Mouse (Mus musculus) inflammation-experienced regulatory T-cells, adult 6 months (primary cell): ENCODE measurements around the gene Fam216a. TPM values are rescaled to one million over a fixed set of nuclear protein-coding genes. Genes with fewer than 3 reads are reported as not detected.
A peak's percentile ranks its signal among the peaks of the same experiment; 100 is the strongest.

Experiments used
- ATAC-seq: one replicate; pipeline ENCODE4 v1.8.0; 2017
- polyA plus RNA-seq, 3 experiments: library from polyadenylated mRNA; unstranded; fragments of 100-300 nt; shearing (Covaris generic); gene quantifications; one replicate each; pipeline ENCODE4 v1.2.1; 2017

The Fam216a gene
- polyA plus RNA-seq, 3 experiments from 2014 or later = 7.3 to 9.4 (median 7.9) TPM

- ATAC-seq = no peak
These were observed 18.5 kb upstream of the Fam216a start for GRCm38 (mm10) chr5:122390671-122391070.

DNA sequence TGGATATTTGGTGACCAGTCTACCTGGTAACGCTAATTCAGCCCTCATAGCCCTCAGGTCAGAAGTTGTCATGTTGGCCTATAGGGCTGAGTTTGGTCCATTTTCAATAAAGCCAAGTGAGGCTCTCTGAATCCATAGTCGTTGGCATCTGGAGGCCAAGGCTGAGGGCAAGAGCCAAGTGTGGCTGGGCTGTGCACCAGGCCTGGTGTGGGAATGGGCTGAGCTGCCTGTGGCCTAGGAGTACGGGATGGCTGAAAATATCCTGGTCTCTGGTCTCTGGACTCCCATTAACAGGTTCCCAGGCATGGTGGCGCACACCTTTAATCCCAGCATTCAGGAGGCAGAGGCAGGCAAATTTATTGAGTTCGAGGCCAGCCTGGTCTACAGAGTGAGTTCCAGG lies 17.8 kb upstream of the Fam216a start:
- ATAC-seq = no peak

- ATAC-seq = peak; percentile 73
These were observed 7.4 kb upstream of the Fam216a start for GRCm38 (mm10) chr5:122379374-122380155.

- ATAC-seq = no peak
These were observed 6.0 kb upstream of the Fam216a start for GRCm38 (mm10) chr5:122378171-122378570.

GRCm38 (mm10) chr5:122377101-122377833 lies 5.1 kb upstream of the Fam216a start:
- no peak for ATAC-seq

GRCm38 (mm10) chr5:122372878-122373277 lies 714 bp upstream of the Fam216a start:
- no peak for ATAC-seq

DNA sequence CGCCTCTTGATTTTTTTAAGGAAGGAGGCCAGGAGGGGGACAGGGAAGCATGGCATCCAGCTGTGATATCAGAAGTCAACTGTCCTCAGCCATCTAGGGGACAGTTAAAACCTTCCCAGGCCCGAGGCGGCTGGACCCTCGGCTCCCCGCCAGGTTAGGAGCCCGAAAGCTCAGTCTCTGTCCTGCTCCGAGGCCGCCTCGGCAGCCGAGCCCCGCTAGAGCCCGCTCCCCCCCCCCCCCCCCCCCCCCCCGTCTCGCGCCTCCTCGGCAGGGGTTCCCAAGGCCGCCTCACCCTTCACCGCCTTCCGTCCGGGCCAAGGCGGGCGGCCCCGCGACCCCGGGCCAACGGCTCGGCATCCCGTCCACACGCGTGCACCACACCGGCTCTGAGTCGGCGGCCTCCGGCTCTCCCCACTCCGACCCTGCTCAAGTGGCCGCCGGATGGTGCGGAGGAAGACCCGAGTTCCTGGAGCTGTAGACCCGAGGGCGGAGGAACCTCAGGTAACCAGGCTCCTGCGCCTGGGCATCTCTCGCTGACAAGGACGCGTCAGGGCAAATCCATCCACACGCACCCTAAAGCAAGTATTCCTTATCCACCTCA lies 473 bp downstream of the Fam216a start, which contains the start of gene Gpn3:
TSS of gene Gpn3 (plus strand) at position 286 of the 601 bp plus-strand sequence.
- peak; percentile 44 for ATAC-seq

DNA sequence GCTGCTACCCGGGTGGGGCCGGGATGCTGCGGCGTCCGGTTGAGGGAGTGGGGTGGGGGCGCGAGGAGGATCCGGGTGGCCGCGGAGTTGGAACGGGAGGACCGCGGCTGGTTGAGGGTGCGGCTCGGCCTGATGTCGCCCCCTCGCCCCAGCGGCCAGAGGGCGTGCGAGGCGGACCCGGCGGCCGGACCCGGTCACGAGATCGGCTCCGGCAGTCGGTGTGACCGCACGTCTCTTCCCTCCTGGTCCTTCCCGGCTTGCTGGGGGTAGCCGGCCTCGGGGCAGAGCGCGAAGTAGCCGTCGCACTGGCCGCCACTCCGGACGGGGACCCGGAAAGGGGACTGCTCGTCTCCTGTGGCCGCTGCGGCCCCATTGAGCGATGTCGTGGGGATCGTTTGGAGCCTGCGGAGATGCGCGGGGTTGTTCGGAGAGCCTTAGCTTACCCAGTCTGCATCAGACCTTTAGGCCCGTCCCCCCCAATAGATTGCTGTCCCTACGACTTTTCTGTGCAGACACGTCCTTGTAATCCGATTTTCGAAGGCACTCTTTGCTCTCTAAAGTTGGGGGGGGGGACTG lies 17.6 kb downstream of the Fam216a start:
- no peak for ATAC-seq

DNA sequence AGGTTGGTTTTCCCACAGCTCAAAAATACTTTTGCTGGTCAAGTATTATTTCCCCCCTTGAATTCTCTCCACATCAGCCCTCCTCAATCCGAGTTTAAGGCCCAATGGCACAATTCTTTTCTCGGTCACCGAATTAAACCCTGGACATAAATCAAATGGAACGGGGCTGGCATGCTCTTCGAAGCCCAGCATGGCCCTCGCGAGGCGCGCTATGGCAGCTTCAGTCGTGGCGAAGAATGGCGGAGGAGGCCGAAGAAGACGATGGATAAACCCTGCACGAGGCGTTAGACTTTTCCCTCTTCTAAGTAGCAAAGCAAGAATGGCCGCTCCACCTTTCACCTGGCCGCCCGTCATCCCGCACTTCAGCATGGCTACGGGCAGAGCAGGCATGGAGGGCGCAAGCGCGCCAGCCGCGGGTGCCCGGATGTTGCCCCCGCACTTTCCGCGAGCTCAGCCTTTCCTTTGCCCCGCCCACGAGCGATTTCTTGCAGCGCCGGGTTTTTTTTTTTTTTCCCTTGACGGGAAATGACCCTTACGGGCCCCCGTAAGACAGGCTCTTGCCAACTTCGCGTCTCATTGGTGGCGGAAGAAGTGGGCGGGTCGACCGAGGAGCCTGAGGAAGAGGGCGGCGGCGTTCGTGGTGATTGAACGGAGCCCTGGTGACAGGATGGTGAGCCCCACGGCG lies 18.2 kb downstream of the Fam216a start, which contains the start of the genes Rad9b and Vps29:
TSS of gene Rad9b (minus strand) at position 427 of the 685 bp plus-strand sequence.
TSS of gene Vps29 (plus strand) at position 563 of the 685 bp plus-strand sequence.
- peak; percentile 98 for ATAC-seq

DNA sequence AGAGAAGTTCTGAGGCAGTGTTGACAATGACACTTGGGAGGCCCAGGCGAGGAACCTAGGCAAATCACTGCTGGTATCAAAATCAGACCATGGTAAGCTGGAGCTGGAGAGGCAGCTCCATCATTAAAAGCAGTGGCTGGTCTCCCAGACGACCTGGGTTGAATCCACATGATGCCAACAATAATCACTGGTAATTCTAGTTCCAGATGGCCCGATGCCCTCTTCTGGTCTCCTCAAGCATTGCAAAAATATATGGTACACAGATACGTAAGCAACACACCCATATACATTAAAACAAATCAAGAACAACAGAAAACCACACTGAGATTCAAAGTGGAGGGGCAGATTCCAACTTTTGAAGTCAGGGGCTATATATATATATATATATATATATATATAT lies 26.4 kb downstream of the Fam216a start:
- no peak for ATAC-seq

DNA sequence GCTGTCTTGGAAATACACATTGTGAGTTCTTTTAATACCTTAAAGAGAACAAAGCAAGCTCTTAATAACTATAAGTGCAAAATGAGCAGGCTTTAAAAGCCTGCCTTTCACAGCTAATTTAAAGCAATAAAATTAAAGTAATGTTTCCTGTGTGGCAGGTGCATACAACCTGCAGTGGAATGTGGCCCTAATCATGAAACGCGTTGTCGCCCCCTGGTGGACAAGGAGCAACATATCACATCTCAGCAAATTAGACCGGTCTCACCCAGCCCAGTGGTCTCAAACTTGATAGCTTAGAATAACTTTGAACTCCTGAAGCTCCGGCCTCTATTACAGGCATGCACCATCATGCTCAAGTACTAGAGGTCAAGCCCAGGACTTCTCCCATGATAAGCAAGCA lies 27.9 kb downstream of the Fam216a start:
- ATAC-seq = peak; percentile 50

GRCm38 (mm10) chr5:122343768-122344167 lies 28.4 kb downstream of the Fam216a start:
- no peak for ATAC-seq

DNA sequence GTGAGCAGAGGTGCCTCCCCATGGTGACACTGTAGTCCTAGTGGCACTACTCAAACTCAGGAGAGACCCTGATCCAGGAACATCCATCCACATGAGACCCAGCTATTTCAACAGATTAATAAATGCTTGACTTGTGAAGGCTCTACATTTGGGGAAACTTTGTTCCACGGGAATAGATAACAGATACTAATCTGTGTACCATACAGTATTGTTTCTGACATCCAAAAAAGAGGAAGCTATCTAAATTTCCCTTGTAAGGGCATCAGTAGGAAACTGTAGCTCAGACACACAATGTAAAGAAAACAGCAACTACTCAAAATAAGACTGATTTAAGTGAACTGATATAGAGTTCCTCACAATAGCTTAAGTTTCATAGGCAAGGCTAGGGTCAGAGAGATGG lies 29.3 kb downstream of the Fam216a start:
- ATAC-seq = no peak

GRCm38 (mm10) chr5:122336554-122337294 lies 35.4 kb downstream of the Fam216a start:
- no peak for ATAC-seq

DNA sequence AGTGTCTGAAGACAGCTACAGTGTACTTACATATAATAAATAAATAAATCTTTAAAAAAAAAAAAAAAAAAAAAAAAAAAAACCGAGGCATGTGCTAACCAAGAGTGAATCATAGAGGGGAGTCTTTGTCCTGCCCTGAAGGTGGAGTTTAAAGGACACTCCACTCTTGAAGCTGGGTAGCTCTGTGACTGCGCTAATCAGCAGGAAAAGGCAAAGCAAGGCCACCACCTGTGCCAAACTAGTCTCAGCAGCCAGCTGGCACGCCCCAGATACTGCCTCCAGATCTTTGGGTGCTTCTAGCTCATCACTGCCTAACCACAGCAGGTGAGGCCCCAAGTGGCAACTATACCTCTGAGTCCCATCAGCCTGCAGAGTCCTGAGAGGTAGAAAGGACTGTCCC lies 37.5 kb downstream of the Fam216a start:
- no peak for ATAC-seq

- no peak for ATAC-seq
These were observed 41.9 kb downstream of the Fam216a start for GRCm38 (mm10) chr5:122330269-122330668.

DNA sequence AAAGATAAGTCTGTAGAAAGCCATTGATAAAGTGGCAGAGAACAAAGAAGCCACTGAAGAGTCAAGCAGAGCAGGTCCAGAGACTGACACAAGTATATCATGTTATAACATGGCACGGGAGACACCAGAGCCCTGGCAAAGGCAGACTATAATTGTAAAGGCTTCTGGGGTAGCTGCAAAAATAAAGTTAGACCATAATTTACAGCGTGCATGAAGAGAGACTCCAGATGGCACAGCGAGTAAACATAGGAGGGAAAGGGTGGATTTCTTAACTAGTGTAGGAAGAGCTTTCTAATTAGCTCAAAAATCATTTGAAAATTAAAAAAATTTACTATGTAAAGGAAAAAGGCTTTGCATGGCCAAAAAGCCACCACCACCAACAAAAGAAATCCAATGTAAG lies 44.9 kb downstream of the Fam216a start:
- no peak for ATAC-seq

- no peak for ATAC-seq
These were observed 46.7 kb downstream of the Fam216a start for GRCm38 (mm10) chr5:122325477-122325876.

GRCm38 (mm10) chr5:122324608-122325431 lies 47.3 kb downstream of the Fam216a start:
- no peak for ATAC-seq

GRCm38 (mm10) chr5:122323523-122323922 lies 48.6 kb downstream of the Fam216a start:
- no peak for ATAC-seq
